In the genomic region with DNA sequence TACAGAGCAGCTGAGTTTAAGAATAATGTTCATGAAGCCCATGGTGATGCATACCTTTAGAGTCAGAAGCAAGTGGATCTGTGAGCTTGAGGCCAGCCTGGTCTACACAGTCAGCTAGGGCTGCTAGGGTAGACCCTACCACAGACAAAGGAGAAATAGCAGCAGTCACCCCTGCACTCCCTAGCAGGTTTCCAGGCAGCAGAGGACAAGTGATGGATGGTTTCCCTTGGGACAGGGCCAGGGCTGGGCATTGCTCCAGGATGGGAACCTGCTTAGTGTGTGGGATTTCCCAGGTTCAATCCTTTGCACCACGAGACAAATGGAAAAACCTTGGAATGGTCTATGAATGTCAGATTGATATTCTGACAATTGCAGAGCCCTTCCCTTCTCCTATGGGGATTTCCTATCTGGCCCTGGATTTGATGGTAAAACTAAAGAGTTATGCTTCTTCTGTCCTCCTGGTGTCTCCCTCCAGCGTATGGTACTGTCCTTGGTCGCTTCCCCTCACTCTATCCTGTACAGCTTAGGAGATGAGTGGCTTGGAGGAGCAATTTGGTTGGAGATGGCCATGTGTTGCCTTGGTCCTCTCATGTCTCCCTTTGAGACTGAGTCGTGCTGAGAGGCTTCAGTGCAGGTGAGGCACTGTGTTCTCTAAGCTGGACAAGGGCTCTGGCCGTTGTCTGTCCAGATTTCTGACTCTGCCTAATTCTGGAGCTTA, we compare ENCODE assay signal across 8 mouse cellular contexts.
DNase-seq lines count a peak whose midpoint lies in the region.

No protein-coding gene starts in this region.

- DNase-seq in cerebellum, postnatal 36 days = peak; percentile 26 to 27
- DNase-seq in cerebellum, adult 9-11 months = no peak
- peak; percentile 15 for DNase-seq in ovary, postnatal 10 days (ENCODE audit: low spot score)
- no peak for DNase-seq in ovary, adult 18-20 months (ENCODE audit: low spot score)
- DNase-seq in kidney, postnatal 4 days = peak; percentile 71 to 73
- DNase-seq in right cerebral cortex, postnatal 14 days = no peak
- no peak for DNase-seq in right cerebral cortex, postnatal 36 days (ENCODE audit: low spot score in 2 of 2)
- no peak for DNase-seq in frontal cortex, postnatal 25 days (ENCODE audit: low spot score in 2 of 2)

Comparison
In these comparisons a context has a peak if more than half of its experiments do, and no peak if none do; other contexts are left out.
1. DNase-seq: peak in cerebellum, postnatal 36 days (2 of 2), ovary, postnatal 10 days (single experiment) and kidney, postnatal 4 days (2 of 2); none in cerebellum, adult 9-11 months (single experiment), ovary, adult 18-20 months (single experiment), right cerebral cortex, postnatal 14 days (single experiment), right cerebral cortex, postnatal 36 days (0 of 2) and frontal cortex, postnatal 25 days (0 of 2).